Mouse (Mus musculus) CD4-positive, CD25-positive, alpha-beta regulatory T cell, adult 2 months (primary cell): ENCODE measurements at regions not wholly inside any gene's neighbourhood (a gene's known extent, or its start where the extent isn't known, plus 50 kb on each side); places are given as distances from the start of the nearest gene placed in this dataset.

Source experiments
- DNase-seq: peaks from one replicate; pipeline ENCODE4 v3.0.0-alpha.2; 2012; ENCODE audit warnings: low read depth, low spot score

DNA sequence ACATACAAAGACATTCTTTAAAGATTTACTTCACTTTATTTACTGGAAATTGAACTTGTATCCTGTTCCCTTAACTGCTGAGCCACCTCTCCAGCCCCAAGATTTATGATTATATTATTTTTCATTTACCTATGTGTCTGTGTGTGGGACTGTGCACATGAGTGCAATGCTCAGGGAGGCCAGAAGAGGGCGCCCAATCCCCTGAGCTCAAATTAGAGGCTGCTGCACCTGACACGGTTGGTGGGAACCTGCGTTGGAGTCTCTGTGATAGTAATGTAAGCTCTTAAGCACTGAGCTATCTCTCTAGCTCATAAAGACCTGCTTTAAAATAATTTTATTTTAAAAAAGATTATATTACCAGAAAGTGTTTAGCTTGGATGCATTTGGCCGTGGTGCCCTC, 315.3 kb downstream of the Etnk1 start:
- peak; percentile 7 for DNase-seq

DNA sequence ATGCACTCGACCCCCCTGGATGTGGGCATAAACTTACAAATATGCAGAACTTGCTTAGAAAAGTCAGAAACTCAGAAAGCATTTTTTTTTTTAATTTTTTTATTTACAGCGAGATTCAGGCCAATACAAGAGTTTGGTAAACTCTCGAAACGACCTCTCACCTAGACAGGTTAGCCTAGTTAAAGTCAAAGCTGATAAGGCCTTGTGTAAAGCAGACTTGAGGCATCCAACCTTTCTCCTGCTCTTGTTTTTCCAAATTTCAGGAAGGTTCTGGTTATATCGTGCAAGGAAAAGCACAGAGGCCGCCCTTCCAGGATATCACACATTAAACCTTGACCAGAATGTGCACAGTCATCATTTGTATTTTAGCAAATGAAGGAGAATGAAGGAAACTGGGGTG, 315.8 kb downstream of the Etnk1 start:
- DNase-seq: no peak

DNA sequence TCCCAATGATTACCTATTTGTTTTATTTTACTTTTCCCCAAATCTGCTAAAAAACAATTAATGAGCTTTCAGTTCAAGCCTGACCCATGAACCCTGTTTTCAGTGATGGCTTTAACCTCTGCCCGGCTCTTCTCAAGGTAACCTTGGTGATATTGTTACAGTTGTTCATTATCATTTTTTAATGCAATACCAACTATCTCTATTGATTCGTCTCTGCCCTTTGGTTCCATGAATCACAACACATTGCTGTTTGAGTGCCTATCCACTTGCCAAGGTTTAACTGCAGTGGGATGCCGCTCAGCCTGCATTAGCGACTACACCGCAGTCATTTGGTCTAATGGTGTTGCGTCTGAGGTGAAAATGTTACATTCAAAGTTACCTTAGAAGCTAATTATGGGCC, 317.9 kb downstream of the Etnk1 start:
- no peak for DNase-seq

DNA sequence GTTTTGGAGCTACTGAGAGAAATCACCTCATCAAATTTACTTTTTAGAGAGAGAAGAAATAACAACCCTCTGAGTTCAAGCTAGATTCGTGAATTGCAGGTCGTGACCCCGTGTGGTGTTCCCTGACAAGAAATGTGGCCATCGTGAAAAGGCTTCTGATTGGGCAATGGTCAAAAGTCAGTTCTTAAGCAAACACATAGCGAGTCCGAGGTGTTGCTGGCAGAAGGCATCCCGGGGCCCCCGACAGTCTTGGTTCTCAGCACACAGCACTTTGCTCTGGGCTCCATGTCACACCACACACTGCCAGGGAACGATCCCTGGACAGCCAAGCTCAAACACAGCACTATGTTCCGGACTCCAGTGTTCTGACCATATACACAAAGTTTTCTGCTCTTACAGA, 320.0 kb downstream of the Etnk1 start:
- no peak for DNase-seq

DNA sequence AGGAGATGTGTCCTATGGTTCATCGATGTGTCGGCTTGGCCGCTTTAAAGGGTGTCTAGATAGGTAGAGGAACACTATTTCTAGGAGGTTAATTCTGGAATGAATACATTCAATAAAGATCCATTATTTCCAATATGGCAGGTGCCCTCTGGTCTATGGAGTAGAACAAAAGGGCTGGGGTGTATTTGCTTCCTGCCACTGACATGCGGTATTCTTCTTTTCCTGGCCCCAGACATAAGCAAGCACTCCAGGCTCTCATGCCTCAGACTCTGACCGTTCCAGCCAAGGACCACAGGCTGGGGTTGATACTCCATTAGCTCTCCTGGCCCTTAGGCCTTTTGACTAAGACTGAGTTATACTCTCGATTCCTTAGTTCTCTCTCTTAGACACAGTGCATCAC, 323.0 kb downstream of the Etnk1 start:
- no peak for DNase-seq

DNA sequence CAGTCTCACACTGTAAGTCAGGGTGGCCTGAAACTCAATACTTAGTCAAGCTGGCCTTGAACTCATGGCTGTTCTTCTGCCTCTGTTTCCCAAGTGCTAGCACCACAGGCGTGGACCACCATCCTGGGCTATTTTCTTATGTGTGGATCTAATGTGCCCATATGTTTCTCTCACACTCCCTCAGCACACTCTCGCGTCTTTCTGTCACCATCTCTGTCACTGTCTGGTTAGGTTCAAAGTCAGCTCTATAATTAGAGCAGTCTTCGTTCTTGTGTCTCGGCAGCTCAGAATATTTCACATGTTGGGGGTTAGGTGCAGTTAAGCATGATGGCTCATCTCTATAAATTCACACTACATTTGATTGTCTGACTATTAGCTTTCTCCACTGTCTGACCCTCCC, 324.4 kb downstream of the Etnk1 start:
- no peak for DNase-seq

DNA sequence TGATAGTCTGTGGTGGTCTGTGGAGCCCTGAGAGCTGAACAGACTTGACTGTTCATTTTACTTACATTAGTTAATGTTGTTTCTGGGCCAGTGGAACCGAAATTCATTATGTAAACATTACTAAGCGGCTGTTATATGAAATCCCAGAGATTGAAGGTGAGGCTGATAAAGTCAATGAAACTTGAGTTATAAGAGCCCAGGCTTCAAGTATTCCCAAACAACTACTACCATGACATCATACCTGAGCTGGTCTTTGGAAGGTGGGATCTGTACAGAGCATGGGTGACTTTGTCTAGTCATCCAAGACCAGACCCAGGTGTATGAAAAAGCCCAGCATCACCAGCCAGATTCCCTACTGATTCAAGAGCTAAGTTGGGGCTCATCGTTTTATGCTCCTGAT, 326.5 kb downstream of the Etnk1 start:
- no peak for DNase-seq

DNA sequence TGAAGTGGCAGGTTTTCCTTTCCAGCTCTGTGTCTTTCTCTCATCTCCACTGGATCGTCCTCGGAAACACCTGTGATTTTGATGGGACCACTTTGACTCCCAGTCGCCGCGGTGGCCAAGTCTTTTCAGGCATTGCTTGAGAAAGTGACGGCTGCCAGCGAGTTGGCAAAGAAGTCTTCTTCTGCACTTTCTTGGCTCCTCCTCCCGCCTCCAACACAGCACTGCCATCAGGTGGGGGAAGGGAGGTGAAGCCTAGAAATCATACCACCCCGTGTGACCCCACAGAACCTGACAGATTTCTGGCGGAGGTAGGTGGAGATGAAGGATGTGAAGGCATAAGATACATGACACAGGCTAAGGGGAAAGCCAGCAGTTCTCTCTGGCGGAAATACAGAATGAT, 327.3 kb downstream of the Etnk1 start:
- no peak for DNase-seq

DNA sequence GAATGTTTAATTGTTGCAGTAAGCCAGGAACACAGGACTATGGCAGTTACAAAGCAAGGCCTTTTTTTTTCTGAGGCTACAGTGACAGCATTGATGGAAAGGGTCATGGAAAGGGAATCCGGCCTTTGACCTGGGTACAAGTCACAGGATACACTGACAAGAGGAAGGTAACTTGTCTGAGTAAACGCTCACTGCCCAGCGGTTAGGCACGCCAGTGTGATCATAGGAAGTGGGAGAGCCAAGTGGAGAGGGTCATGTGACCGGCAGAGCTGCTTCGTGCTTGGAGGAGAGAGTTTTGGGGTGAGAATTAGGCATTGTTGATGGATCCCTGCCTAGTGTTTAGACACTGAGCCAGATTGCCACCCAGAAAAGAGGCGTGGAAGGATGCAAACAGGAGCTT, 327.9 kb downstream of the Etnk1 start:
- DNase-seq: no peak

DNA sequence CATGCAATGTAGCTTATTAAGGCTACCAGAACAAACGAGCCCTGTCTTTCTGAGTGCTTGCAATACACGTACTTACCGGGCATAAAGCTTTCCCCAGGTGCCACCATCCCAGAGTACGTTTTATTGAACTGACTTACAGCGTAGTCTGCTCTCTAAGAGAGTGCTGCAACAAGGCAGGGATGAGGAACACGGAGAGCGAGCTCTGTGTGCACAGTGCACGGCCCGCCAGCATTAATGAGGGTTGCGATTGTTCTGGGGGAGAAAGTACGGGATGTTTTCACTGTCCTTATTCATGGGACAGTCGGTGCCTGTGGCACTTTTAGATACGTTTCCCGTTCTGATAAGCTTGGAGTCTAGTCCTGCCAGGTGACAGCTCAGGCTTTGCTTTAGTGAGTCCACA, 331.7 kb downstream of the Etnk1 start:
- DNase-seq: no peak

DNA sequence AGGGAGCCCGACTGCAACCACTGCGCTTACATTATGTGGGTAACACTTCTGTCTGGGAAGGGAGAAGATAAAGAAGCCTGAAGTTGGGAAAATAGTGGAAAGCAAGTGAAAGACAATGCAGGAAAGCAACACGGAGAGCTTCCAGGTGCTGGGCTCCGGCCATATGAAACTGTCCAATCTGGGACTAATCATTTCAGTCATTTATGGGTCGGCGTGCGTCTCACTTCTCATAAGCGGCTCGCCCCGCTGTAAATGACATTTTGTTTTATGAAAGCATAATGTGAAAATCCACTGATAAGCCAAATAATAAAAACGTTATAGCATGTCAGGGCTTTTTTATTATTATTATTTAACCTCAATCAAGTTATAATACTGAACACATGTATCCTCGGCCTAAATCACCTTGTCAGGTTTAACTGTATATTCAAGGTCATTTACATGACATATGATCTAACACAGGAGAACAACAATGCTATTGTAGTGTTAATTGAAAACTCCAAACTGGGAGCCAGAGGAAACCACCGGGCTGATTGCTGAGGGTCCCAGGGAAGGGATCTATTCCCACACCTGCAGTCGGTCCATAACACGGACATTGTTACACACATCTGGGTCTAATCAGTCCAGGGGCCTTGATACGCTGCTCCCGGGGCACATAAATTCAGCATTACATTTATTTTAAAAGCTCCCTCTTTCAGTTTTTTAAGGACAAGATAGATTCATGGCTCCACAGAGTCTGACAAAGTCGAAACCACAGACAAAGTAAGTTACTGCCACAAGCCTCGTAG, 332.4 kb downstream of the Etnk1 start:
- DNase-seq: no peak

DNA sequence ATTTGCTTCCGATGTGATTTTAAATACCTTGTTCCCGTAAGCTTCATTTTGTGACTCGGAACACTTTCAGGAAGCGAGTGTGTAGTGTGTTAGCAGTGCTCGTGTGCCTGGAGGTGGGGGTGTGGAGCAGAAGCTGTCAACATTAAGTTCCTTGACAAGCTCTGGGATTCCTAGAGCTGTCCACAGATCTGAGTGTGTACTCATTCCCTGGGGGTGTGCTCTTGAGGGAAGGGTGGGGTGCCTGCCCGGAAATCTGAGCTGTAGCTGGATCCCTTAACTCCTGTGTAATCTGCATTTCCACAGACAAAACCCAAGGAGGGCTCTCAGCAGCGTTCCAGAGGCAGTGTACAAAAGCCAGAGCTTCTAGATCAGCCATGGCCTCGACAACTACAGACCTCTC, 335.8 kb downstream of the Etnk1 start:
- no peak for DNase-seq

DNA sequence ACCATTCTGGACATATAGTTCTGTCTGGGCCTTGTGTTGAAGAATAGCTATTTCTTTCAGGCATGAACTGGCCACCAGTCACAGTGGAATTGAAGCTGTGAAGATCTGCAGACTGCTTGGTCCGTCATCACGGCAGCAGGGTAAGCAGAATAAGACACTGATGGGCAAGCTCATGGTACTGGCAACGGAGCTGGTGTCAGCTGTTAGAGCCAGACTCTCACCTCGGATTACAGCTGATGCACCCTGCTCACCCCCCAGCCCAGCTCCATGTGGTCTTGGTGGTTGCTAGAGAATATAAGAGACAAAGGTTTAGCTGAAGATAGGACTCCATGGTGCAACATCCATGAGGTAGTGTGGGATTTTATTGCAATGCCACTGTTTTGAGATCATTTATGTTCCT, 336.9 kb downstream of the Etnk1 start:
- DNase-seq: no peak

DNA sequence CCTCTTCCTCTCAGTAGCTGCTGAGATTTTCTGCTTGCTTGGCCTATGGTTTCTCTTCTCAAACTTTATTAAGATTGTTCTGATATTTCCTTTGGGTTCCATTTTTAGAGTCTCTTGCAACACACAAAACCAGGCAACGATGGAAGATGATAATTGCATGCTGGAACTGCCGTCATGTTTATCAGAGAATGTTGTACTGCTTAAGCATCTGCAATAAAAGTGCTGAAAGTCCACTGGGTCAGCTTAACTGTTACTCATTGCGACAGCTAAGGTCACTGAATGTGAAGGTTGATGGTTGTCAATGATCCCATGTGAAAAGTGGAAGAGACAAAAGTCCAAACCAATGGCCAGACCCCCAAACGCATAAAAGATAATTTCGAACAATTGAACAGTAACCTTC, 346.4 kb downstream of the Etnk1 start:
- no peak for DNase-seq

DNA sequence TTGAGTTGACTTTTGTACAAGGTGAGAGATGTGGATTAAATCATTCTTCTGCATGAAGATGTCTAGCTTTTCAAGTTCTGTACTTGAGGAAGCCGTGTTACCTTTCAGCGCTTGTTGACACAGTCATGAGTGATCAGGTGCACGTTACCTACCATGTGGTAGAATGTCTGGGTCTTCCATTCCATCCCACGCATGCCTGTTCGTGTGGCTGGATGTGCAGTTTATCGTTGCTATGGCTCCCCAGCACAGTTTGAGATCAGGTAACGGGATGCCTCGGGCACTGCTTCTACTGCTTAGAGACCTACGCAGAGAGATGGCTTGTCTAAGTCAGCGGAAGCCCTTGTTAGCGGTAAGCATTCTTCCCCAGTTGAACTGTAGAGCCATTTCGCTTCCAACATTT, 348.1 kb downstream of the Etnk1 start:
- DNase-seq: no peak

DNA sequence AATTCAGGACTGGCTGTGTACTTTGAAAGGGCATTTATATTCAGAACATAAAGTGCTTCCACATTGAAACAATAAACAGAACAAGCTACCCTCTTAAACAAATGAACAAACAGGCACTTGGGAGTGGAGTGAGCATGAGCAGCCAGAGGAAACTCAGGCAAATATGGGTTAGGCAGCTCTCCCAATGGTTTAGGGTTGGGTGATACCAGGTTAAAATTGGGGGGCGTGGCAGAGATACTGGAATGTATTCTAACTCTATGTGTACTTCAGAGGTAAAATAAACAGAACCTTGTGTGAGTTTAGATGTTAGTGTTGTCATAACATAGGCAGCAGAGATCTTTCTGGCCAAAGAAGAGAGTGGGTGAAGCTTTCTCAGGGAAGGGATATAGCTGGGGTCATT, 349.7 kb downstream of the Etnk1 start:
- DNase-seq: no peak

DNA sequence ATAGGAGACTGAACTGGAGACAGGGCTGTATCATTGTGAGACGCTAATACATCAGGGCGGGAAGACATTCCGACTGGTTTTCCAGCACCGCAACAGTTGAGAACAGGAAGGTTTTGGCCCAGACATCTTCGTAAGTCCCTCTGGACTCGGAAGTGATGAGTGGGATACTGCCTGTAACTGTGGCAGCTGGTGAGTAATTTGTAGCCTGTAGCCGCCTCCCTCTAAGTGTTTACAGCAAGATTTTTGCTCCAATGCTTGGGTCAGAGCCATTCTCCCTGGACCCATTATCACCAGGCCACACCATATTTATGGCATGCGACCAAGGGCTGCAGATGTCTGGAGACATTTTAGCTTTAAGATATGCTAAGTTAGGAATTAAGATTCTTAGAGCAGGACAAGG, 351.5 kb downstream of the Etnk1 start:
- DNase-seq: no peak

DNA sequence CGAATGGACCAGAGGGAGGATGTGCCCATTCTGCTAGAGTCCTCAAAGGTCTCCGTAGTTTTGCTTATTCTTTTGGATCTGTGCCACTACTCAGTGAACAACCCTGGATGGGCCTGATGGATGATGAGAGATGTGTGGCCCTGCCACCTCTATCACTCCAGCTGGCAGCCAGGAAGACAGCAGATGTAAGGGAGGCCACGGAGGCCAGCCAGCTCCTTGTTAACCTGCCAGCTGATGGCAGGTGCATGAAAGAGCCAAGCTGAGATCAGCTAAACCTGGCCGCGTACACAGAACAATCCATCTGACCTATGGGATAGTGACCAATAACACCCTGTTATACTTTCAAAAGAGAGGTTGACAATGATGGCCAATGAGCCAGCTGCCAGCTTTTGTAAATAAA, 352.6 kb downstream of the Etnk1 start:
- no peak for DNase-seq

DNA sequence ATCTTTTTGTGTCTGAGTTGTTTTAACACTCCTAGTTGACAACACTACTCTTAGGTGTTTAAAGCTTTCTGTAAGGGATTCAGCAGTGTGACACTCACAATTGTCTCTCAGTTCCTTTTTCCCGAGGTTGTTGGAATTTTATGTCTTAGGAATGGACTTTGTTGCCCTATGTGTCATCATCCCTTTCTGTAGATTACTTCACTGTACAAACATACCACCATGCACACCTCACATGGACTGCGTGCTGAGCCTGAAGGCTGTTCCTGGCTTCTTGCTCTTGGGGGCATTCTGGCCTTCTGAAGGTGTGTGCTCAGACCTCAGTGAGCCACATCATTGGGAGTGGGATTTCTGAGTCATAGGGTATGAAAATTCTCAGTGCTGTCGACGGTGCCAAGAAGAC, 358.1 kb downstream of the Etnk1 start:
- no peak for DNase-seq

DNA sequence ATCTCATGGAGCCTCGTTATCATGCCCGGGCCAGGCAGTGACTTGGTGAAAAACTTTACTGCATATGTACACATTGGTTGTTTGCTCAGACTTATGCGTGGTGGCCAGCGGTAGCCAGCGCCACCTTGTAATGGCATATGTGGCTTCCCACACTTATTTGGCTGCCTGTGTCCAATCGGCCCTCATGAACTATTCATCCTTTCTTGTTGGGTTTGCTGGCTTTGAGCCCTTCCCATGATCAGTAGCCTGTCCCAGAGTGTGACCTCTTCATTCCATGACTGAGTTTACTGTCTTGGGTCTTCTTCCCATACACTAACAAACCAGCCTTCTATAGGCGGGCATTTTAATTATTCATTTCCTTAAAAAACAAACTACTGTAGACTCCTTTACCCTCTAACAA, 361.9 kb downstream of the Etnk1 start:
- no peak for DNase-seq

DNA sequence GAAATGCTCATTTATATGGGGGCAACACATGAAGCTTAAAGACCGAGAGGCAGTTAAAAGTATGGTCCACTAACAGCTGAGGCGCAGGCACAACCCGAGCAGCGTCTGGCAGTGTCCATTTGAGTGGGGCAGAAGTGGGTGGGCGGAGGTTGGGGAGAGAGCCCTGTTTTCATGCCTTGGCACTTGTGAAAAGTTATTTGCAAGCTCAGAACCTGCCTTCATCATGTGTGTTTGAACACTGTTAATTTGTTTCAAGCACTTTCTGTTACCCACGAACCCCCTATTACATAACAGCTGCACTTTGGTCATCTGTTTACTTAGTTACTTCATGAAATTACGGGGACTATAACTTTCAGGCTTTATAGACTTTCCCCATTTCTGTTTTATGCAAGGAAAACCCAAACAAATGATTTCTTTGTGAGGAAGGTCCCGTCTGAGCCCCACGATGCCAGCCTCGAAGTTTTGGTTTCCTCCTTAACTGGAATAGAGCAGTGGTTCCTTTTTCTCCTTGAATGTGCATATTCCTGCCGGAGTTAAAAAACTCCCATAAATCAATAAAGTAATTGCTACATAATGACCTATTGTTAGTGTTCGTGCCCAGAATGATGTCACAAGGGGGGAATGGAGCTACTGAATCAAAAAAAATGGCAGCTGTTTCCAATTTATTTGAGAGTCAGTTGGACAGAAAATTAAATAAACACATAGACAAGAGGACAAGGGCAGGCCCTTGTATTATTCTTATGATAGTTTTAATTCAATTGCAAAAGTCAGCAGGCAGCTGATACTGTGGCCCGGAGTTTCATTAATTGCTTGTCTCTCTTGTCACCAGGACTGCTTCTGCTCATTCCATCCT, 363.6 kb downstream of the Etnk1 start:
- DNase-seq: no peak

DNA sequence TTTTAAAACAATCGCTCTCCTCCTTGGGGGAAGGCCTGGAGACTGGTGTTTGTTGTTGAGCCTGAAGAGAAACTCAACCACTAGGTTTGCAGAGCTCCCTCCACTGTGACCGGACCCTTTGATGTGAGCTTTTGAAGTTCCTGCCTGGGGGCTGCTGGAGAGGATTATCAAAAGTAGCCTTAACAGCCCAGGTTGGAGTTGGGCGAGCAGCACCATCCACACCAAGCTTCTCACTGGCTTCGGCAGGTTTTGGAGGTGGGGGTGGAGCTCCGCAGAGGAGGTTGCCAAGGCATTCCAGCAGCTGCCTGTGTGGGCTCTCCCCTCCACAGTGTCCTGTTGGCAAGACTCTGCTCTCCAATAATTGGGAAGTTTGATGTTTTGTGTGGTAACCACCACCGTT, 364.5 kb downstream of the Etnk1 start:
- no peak for DNase-seq

DNA sequence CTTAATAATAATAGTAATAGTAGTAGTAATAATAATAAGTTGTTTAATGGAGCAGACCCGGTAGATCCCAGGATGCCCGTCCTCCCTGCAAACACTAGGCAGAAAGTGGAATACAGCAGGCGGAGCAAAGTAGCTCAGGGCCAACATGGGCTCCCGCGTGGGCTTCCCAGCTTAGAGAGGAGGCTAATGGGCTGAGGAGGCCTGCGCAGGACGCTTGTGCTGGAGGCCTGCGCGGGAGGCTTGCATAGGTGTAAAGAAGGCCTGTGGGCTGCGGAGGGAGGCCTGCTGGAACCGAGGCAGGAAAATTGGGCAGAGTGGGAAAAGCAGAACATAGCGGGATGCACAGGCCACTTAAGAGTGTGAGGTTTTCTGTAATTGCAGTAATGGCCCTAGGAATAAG, 365.4 kb downstream of the Etnk1 start:
- DNase-seq: no peak
